Mouse (Mus musculus) Patski (cell line): ENCODE data around the gene Hoxc11. TPM values are rescaled to one million over a fixed set of nuclear protein-coding genes. Genes with fewer than 3 reads are reported as not detected.
A peak's percentile ranks its signal among the peaks of the same experiment; 100 is the strongest.

Experiments used
- ATAC-seq: fragments of 100-300 bp; one replicate; pipeline ENCODE4 v1.8.0; 2021
- CTCF ChIA-PET: fragments of 350-600 bp; sonication (Branson Sonifier 250); formaldehyde crosslinking; loops from one replicate; lab custom pipeline; 2022; ENCODE audit warnings: inconsistent platforms; lab: Charles Lee
- POLR2A ChIA-PET: fragments of 350-600 bp; sonication (Branson Sonifier 250); formaldehyde crosslinking; loops from one replicate; lab custom pipeline; 2022; ENCODE audit warnings: antibody characterized with exemption, inconsistent platforms; lab: Charles Lee
- DNase-seq: peaks from one replicate; pipeline ENCODE4 v3.0.0-alpha.2; 2011; ENCODE audit warnings: low read depth, low spot score
- H3K27me3 ChIP-seq: fragments of 371-371 bp; one replicate; pipeline ENCODE4 v1.5.1; 2021
- CTCF ChIP-seq: fragments of 100-300 bp; IDR thresholded peaks from one replicate; pipeline ENCODE4 v1.5.1; 2021
- in situ Hi-C: fragments of 300-500 bp; cut with MboI; formaldehyde crosslinking; loops from 3 replicates; pipeline ENCODE4 v1.11.1; 2018; ENCODE audit warnings: low pct_unique_long_range_greater_than_20kb, mixed read lengths
- polyA plus RNA-seq: library from polyadenylated mRNA; unstranded; gene quantifications from one replicate; pipeline ENCODE4 v1.2.3, GENCODE M21; 2021

Gene Hoxc11
- polyA plus RNA-seq, 1 experiment from 2014 or later, result not detected

- TF ChIP-seq CTCF, result no peak
Observed at GRCm38 (mm10) chr15:102937036-102937666, 17.1 kb upstream of the Hoxc11 start.

GRCm38 (mm10) chr15:102939256-102940155, 14.7 kb upstream of the Hoxc11 start:
- POLR2A ChIA-PET, result no interaction called here
- peaks cover 14% of the 10 kb centered on the region for H3K27me3 ChIP-seq
- DNase-seq (no peak), ATAC-seq (no peak)
- TF ChIP-seq CTCF, result no peak
- in situ Hi-C loops, result no loop called here
- CTCF ChIA-PET, result interaction anchor here (0.9 to 1.4 kb wide), 2 partner anchors 13 to 28 kb away, joined by 3 to 4 read pairs; partner anchors contain the start of genes Hoxc10 and Hoxc5

More at GRCm38 (mm10) chr15:102937036-102937666, 17.1 kb upstream of the Hoxc11 start:
- POLR2A ChIA-PET, result no interaction called here
- H3K27me3 ChIP-seq, result peaks cover 6% of the 10 kb centered on the region
- in situ Hi-C loops, result no loop called here
- DNase-seq, result no peak
- CTCF ChIA-PET, result no interaction called here
- ATAC-seq, result no peak

DNA sequence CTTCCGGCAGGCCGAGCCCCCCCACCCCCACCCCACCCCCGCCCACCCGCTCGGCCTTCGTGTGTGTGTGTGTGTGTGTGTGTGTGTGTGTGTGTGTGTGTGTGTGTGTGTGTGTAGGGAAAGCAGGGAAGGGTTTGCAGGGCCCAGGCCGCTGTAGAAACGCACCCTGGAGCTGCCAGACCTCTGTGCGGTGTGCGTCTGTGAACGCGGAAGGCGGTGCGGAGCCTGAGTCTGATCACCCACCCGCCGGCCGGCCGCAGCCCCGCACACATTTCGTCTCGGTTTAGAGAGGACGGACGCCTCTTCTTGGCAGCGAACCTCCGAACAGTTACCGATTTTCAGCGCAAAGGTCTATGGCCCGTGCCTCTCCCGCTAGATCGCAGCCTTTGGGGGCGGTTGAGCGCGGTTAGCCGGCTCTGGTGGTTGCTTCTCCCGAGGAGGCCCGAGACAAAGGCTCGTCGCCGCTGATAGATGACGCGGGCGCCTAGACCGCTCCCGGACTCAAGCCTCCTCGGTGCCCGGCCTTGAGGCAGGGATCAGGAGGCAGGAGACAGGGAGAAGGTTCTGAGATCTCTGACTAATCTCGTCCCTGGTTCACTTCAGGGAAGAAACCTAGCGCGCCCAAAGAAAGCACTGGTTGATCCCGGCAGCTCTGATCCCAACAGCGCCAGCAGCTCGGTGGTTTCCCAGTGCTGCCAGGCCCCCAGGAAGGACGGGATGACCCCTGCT, 11.3 kb upstream of the Hoxc11 start:
- in situ Hi-C loops, result no loop called here

GRCm38 (mm10) chr15:102943468-102943813, 10.8 kb upstream of the Hoxc11 start:
- H3K27me3 ChIP-seq, result peaks cover 11% of the 10 kb centered on the region
- DNase-seq (no peak), ATAC-seq (no peak)
- no peak for TF ChIP-seq CTCF
- ChIA-PET POLR2A (no interaction called here), CTCF (no interaction called here)
- in situ Hi-C loops, result no loop called here

More for the DNA sequence above, 11.3 kb upstream of the Hoxc11 start:
- CTCF ChIA-PET, result no interaction called here
- DNase-seq (no peak), ATAC-seq (peak; percentile 24)
- TF ChIP-seq CTCF, result no peak
- POLR2A ChIA-PET, result interaction anchor here (0.6 kb wide), 1 partner anchor 161 kb away, joined by 3 read pairs; no protein-coding TSS in a partner anchor
- H3K27me3 ChIP-seq, result peaks cover 11% of the 10 kb centered on the region

DNA sequence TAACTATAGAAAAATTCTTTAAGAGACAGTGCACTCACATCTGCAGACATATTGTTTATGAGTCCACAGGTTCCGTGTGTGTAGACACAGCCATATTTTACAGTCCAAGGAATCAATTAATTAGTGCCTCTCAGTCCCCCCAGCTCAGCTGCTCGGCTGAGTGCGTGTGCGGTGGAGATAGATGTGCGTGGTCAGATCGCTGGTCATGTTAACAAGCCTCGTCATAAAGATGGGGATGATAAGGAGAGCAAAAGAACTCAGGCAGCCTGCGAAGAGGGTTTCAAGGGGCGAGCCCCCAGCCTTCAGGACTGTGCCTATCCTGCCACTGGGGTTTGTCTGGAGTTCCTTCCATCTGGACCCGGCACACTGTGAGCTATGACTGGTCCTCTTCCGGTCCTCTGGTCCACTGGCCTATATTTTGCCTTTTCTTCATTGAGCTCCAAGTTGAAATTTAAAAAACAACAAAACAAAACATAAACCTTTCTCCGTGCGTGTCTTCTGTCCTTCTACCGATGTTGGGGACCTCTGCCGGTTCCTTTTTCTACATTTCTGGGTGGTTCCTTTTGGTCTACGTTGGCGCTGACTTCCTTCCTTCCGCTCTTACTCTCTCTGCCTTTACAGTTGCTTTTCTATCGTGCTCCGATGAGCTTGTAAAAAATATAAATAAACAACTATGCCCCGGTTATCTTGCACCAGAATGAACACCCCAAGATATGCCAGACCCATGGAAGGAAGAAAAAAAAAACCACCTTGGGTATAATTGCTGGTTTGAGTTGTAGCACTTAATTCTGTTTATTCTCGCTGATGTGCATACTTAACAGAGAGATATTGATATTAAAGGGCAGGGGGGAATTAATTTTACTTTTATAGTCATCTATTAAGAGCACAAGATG, 8.8 kb upstream of the Hoxc11 start:
- ATAC-seq, result no peak
- no peak for DNase-seq
- ChIA-PET CTCF (interaction anchor here (1.8 kb wide), 1 partner anchor 20 kb away, joined by 5 read pairs; no protein-coding TSS in a partner anchor), POLR2A (no interaction called here)
- no peak for TF ChIP-seq CTCF
- in situ Hi-C loops, result loop anchor here (5.0 kb wide), 1 partner anchor 188 kb away; no protein-coding TSS in a partner anchor
- H3K27me3 ChIP-seq, result peaks cover 11% of the 10 kb centered on the region

DNA sequence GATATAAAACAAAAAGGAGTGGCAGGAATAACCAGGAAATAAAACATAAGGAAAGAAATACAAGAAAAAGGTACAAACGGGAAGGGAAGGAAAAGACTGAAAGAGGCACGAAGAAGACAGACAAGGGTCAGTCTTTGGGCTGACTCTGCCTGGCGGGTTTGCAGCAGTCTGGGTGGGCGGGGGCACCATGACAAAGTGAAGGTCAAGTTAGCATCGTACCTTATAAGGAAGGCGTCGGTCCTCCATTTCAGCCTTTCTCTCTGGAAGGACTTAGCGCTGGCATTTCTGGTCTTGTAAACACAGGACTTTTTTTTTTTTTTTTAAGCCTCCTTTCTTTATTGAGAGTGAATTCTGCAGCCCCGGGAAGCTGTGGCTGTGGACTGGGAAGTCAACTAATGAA, 7.0 kb upstream of the Hoxc11 start:
- peaks cover 11% of the 10 kb centered on the region for H3K27me3 ChIP-seq

DNA sequence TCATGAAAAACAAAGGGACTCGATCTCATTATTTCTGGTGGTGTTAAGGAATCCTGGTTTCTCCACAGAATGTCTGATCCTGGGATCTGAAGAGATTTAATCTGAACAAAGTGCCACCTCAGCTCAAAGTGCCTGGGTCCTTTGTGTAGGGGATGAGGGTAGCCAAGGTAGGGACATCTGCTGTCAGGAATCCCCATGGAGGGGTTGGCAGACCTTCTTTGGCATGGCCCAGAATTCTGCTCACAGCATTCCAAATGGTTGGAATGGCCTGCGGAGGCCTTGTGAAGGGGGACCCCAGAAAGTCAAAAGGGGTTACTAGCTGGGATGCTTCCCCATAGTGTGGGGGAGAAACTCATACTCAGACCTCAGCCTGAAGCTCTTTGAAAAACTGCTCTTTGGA, 5.4 kb upstream of the Hoxc11 start:
- ChIA-PET CTCF (no interaction called here), POLR2A (no interaction called here)
- in situ Hi-C loops, result loop anchor here (5.0 kb wide), 1 partner anchor 192 kb away; no protein-coding TSS in a partner anchor
- TF ChIP-seq CTCF, result no peak
- no peak for DNase-seq
- H3K27me3 ChIP-seq, result peaks cover 19% of the 10 kb centered on the region
- ATAC-seq, result no peak

More for the DNA sequence above, 7.0 kb upstream of the Hoxc11 start:
- DNase-seq (no peak), ATAC-seq (no peak)
- ChIA-PET CTCF (interaction anchor here (1.0 kb wide), 1 partner anchor 231 kb away, joined by 3 read pairs; no protein-coding TSS in a partner anchor), POLR2A (interaction anchor here (0.5 kb wide), 1 partner anchor 311 kb away, joined by 3 read pairs; no protein-coding TSS in a partner anchor)
- in situ Hi-C loops, result loop anchor here (5.0 kb wide), 1 partner anchor 190 kb away; no protein-coding TSS in a partner anchor
- no peak for TF ChIP-seq CTCF

DNA sequence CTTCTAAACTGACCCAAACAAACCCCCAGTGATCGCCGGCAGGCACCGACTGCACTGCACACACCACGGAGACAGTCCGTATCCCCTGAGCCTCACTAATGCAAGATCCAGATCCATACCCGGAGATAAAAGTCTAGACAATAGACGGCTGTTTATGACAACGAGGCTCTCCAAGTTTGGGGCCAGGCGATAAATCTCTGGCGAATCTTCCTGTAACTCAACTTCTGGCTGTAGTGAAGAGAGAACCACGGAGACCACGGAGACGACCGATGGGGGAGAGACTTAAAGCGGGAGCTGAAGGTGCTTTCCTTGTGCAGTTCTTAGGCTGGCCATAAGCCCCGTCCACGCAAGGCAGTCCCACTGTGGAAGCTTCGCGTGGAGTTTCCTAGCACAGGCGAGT, 4.5 kb upstream of the Hoxc11 start:
- DNase-seq, result no peak
- no peak for TF ChIP-seq CTCF
- ATAC-seq, result no peak
- in situ Hi-C loops, result loop anchor here (5.0 kb wide), 1 partner anchor 192 kb away; no protein-coding TSS in a partner anchor
- ChIA-PET POLR2A (no interaction called here), CTCF (no interaction called here)
- peaks cover 23% of the 10 kb centered on the region for H3K27me3 ChIP-seq

DNA sequence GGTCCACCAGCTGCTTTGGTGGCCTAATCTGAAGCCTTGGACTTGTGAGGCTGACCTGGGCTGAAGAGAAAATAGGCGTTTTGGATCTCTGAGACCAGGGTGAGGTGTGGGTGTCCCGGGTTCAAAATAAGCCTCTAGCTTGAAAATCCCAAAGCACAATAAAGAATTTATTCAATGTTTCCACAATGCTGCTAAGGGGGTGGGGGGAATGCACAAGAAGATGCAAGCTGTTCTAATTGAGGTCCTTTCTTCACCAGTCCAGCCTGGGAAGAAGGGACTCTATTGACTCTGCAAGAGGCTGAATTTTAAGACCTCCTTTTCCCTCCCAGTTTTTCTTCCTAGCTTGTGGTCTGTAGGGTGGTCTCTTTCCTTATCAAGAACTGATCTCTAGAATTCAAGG, 3.4 kb upstream of the Hoxc11 start:
- CTCF ChIA-PET, result no interaction called here
- in situ Hi-C loops, result no loop called here
- peaks cover 28% of the 10 kb centered on the region for H3K27me3 ChIP-seq
- TF ChIP-seq CTCF, result no peak
- DNase-seq (no peak), ATAC-seq (no peak)
- POLR2A ChIA-PET, result no interaction called here
